Mouse (Mus musculus) midbrain, embryonic 13.5 days (tissue): ENCODE data around the gene Igsf11. TPM values are rescaled to one million over a fixed set of nuclear protein-coding genes. Genes with fewer than 3 reads are reported as not detected.

Experiments
- ATAC-seq: fragments of 200-750 bp; cut with Nextera tagmentation; 2 replicates; pipeline ENCODE4 v1.8.0; 2017; ENCODE audit warnings: mild to moderate bottlenecking, moderate TSS enrichment, moderate library complexity
- H3K27ac ChIP-seq: fragments of 300-500 bp; sonication (generic); 2 replicates; pipeline ENCODE4 v1.5.1; 2015; ENCODE audit warnings: inconsistent platforms, mild to moderate bottlenecking, moderate library complexity
- H3K27me3 ChIP-seq: fragments of 300-500 bp; sonication (generic); 2 replicates; pipeline ENCODE4 v1.6.1; 2015; ENCODE audit warnings: mild to moderate bottlenecking, inconsistent platforms
- H3K36me3 ChIP-seq: fragments of 300-500 bp; sonication (generic); 2 replicates; pipeline ENCODE4 v1.6.1; 2015; ENCODE audit warnings: mild to moderate bottlenecking, inconsistent platforms
- H3K4me1 ChIP-seq: fragments of 300-500 bp; sonication (generic); replicated peaks from 2 replicates; pipeline ENCODE4 v1.6.1; 2015; ENCODE audit warnings: inconsistent platforms
- H3K4me2 ChIP-seq: fragments of 300-500 bp; sonication (generic); replicated peaks from 2 replicates; pipeline ENCODE4 v1.6.1; 2015; ENCODE audit warnings: moderate library complexity, mild to moderate bottlenecking, inconsistent platforms
- H3K4me3 ChIP-seq: fragments of 300-500 bp; sonication (generic); replicated peaks from 2 replicates; pipeline ENCODE4 v1.5.1; 2015; ENCODE audit warnings: mild to moderate bottlenecking, inconsistent platforms
- H3K9ac ChIP-seq: fragments of 300-500 bp; sonication (generic); replicated peaks from 2 replicates; pipeline ENCODE4 v1.6.1; 2015; ENCODE audit warnings: mild to moderate bottlenecking, inconsistent platforms
- H3K9me3 ChIP-seq: fragments of 300-500 bp; sonication (generic); 2 replicates; pipeline ENCODE4 v1.6.1; 2016; ENCODE audit warnings: mild to moderate bottlenecking, inconsistent platforms
- WGBS: fragments of 180-500 bp; shearing (Covaris S2); methylation state at CpG from one replicate; pipeline ENCODE4 v1.1.7; 2015; 5-methylcytosine and 5-hydroxymethylcytosine counted together
- polyA plus RNA-seq: library from polyadenylated mRNA; unstranded; fragments of >200 nt; fragmentation: Nextera tagmentation; extraction: Ambion mirVana; gene quantifications from 2 replicates; pipeline ENCODE4 v1.2.1, GENCODE M21; 2015

Gene Igsf11
- polyA plus RNA-seq, 1 experiment from 2014 or later: 2.5 TPM

GRCm38 (mm10) chr16:39056961-39057360 is 164.5 kb downstream of the Igsf11 start:
- Histone ChIP-seq H3K9me3 (no peaks in the 10 kb centered on the region), H3K4me2 (no peak overlapping the region), H3K27ac (no peak overlapping the region), H3K36me3 (no peaks in the 10 kb centered on the region), H3K4me1 (no peaks in the 10 kb centered on the region), H3K4me3 (no peak overlapping the region), H3K27me3 (peaks cover 6% of the 10 kb centered on the region; the same call in 1 of the 2 replicates), H3K9ac (no peak overlapping the region)
- WGBS: 87% methylated on average over 12 of the region's 12 CpGs
- no peak for ATAC-seq

- WGBS: 98% methylated on average over 2 of the region's 2 CpGs
- Histone ChIP-seq H3K9me3 (no peaks in the 10 kb centered on the region), H3K4me2 (no peak overlapping the region), H3K4me3 (no peak overlapping the region), H3K4me1 (no peaks in the 10 kb centered on the region), H3K36me3 (no peaks in the 10 kb centered on the region), H3K9ac (no peak overlapping the region), H3K27ac (no peak overlapping the region), H3K27me3 (no peaks in the 10 kb centered on the region; the same call in 1 of the 2 replicates)
- ATAC-seq: no peak
Measured at GRCm38 (mm10) chr16:39058869-39059268, 166.4 kb downstream of the Igsf11 start.

- Histone ChIP-seq H3K4me3 (no peak overlapping the region), H3K27me3 (no peaks in the 10 kb centered on the region), H3K27ac (no peak overlapping the region), H3K4me1 (peaks cover 14% of the 10 kb centered on the region), H3K36me3 (no peaks in the 10 kb centered on the region), H3K9ac (no peak overlapping the region), H3K4me2 (no peak overlapping the region), H3K9me3 (no peaks in the 10 kb centered on the region)
- WGBS: 40% methylated on average over 5 of the region's 5 CpGs
- no peak for ATAC-seq
Measured at GRCm38 (mm10) chr16:39062596-39062995, 170.1 kb downstream of the Igsf11 start.

GRCm38 (mm10) chr16:39065576-39065975 is 173.1 kb downstream of the Igsf11 start:
- ATAC-seq: no peak
- Histone ChIP-seq H3K9ac (no peak overlapping the region), H3K4me1 (peaks cover 14% of the 10 kb centered on the region), H3K27ac (no peak overlapping the region), H3K4me2 (no peak overlapping the region), H3K36me3 (no peaks in the 10 kb centered on the region), H3K9me3 (no peaks in the 10 kb centered on the region), H3K4me3 (no peak overlapping the region), H3K27me3 (no peaks in the 10 kb centered on the region)
- 31% methylated on average over 5 of the region's 5 CpGs for WGBS

- 69% methylated on average over 3 of the region's 3 CpGs for WGBS
- Histone ChIP-seq H3K36me3 (no peaks in the 10 kb centered on the region), H3K4me1 (peaks cover 6% of the 10 kb centered on the region; the same call in 1 of the 2 replicates), H3K27me3 (no peaks in the 10 kb centered on the region), H3K4me3 (no peak overlapping the region), H3K9ac (no peak overlapping the region), H3K9me3 (no peaks in the 10 kb centered on the region), H3K27ac (no peak overlapping the region), H3K4me2 (no peak overlapping the region)
- ATAC-seq: 0 out of 2 replicates have a peak, but pooled peaks have one; percentile 34
Measured at GRCm38 (mm10) chr16:39071431-39071830, 179.0 kb downstream of the Igsf11 start.

Other genes with a start within 250 kb of the Igsf11 start
- gene Arhgap31, start 179.4 kb upstream of the Igsf11 start, polyA plus RNA-seq: 3.6 and 4.6 TPM in 2 replicates
- 23.7 and 24.9 TPM in 2 replicates for gene B4galt4, start 150.4 kb upstream of the Igsf11 start, polyA plus RNA-seq
- 0.11 and 0.14 TPM in 2 replicates for gene Upk1b, start 92.3 kb upstream of the Igsf11 start, polyA plus RNA-seq
- not detected in 2 replicates for gene 4930435E12Rik, start 63.9 kb upstream of the Igsf11 start, polyA plus RNA-seq